ENCODE assay signal across 10 mouse cellular contexts in genomic region chr19:33979007-33979406, GRCm38 (mm10). TPM values are rescaled to one million over a fixed set of nuclear protein-coding genes. Genes with fewer than 3 reads are reported as not detected.
DNase-seq lines count a peak whose midpoint lies in the region; ATAC-seq lines count a peak whose summit lies in the region.
"Had no signal": no experiment of that assay in that cellular context is flagged by ENCODE, and none has a peak within 500 bp of the region (broad histone marks: within the 10 kb centered on the region; RNA-seq: fewer than 3 reads in every experiment).

No protein-coding gene starts in this region.

- H3K9me3 ChIP-seq in hindbrain, embryonic 14.5 days (ENCODE audit: control insufficient read depth, low read length) = no peaks in the 10 kb centered on the region
- H3K9me3 ChIP-seq in hindbrain, embryonic 10.5 days = no peaks in the 10 kb centered on the region
- H3K9me3 ChIP-seq: liver, embryonic 15.5 days had no signal

- no peaks in the 10 kb centered on the region for H3K4me1 ChIP-seq in hindbrain, embryonic 14.5 days (replicated peaks; ENCODE audit: control insufficient read depth, insufficient read depth, low read length)
- H3K4me1 ChIP-seq in hindbrain, embryonic 10.5 days (replicated peaks) = no peaks in the 10 kb centered on the region
- H3K4me1 ChIP-seq: liver, embryonic 15.5 days had no signal

- H3K36me3 ChIP-seq in hindbrain, embryonic 14.5 days (replicated peaks; ENCODE audit: control insufficient read depth, insufficient read depth) = no peaks in the 10 kb centered on the region
- H3K36me3 ChIP-seq in hindbrain, embryonic 10.5 days = no peaks in the 10 kb centered on the region
- no peaks in the 10 kb centered on the region for H3K36me3 ChIP-seq in splenic B cell, adult 2 months (ENCODE audit: control insufficient read depth, insufficient read depth, low read length, poor library complexity, severe bottlenecking)
- H3K36me3 ChIP-seq: liver, embryonic 15.5 days had no signal

- H3K27ac ChIP-seq in hindbrain, embryonic 14.5 days = no peak overlapping the region
- no peak overlapping the region for H3K27ac ChIP-seq in hindbrain, embryonic 10.5 days
- H3K27ac ChIP-seq: liver, embryonic 15.5 days had no signal

- peak; percentile 44 for DNase-seq in hindbrain, embryonic 14.5 days (ENCODE audit: low spot score)
- DNase-seq in hindbrain, embryonic 10.5 days (ENCODE audit: low spot score) = no peak
- peak; percentile 7 to 9 for DNase-seq in right cerebral cortex, adult 2 months (ENCODE audit: low spot score in 2 of 2)
- no peak for DNase-seq in right cerebral cortex, postnatal 14 days
- DNase-seq in c-Kit-positive CD71-positive TER-119-positive erythroid progenitor cells, embryonic 14.5 days (ENCODE audit: low spot score) = peak; percentile 1
- peak; percentile 36 for DNase-seq in splenic B cell, adult 2 months (ENCODE audit: low read depth, low spot score)
- no peak for DNase-seq in heart, adult 8-10 months (ENCODE audit: low spot score)
- no peak for DNase-seq in heart, postnatal 25 days (ENCODE audit: low spot score)

- no peak for ATAC-seq in hindbrain, embryonic 14.5 days (ENCODE audit: low FRiP score)

- H3K4me3 ChIP-seq in hindbrain, embryonic 14.5 days (replicated peaks; ENCODE audit: low read length) = no peak overlapping the region
- no peak overlapping the region for H3K4me3 ChIP-seq in hindbrain, embryonic 10.5 days
- H3K4me3 ChIP-seq: liver, embryonic 15.5 days had no signal

- intact Hi-C loops in heart, postnatal 25 days (cut with DNase I) = no loop called here

- H3K27me3 ChIP-seq in hindbrain, embryonic 14.5 days (ENCODE audit: control insufficient read depth, insufficient read depth, low read length) = no peaks in the 10 kb centered on the region
- no peaks in the 10 kb centered on the region for H3K27me3 ChIP-seq in hindbrain, embryonic 10.5 days (ENCODE audit: insufficient read depth, poor library complexity, severe bottlenecking)
- no peaks in the 10 kb centered on the region for H3K27me3 ChIP-seq in splenic B cell, adult 2 months (ENCODE audit: control insufficient read depth, insufficient read depth, low read length, poor library complexity, severe bottlenecking)
- H3K27me3 ChIP-seq: liver, embryonic 15.5 days had no signal

- no peak overlapping the region for H3K4me2 ChIP-seq in hindbrain, embryonic 14.5 days (replicated peaks)
- H3K4me2 ChIP-seq: liver, embryonic 15.5 days had no signal

- H3K9ac ChIP-seq in hindbrain, embryonic 14.5 days = no peak overlapping the region
- H3K9ac ChIP-seq: liver, embryonic 15.5 days had no signal

- WGBS in hindbrain, embryonic 14.5 days = 51% methylated on average over 3 of the region's 3 CpGs
- 49% methylated on average over 3 of the region's 3 CpGs for WGBS in hindbrain, embryonic 10.5 days

RNA-seq across cellular contexts. Expression of gene Lipf, which starts 18.0 kb away (rescaled TPM):
- not detected in 2 replicates for polyA plus RNA-seq in hindbrain, embryonic 14.5 days (2014; fragmentation: Nextera tagmentation; extraction: Ambion mirVana)
- polyA plus RNA-seq in hindbrain, embryonic 10.5 days (2016; fragmentation: Nextera tagmentation; extraction: Ambion mirVana) = not detected in 2 replicates
- not detected for total RNA-seq in heart, adult 8-10 months (2022)
- not detected for total RNA-seq in heart, postnatal 25 days (2021)
- polyA plus RNA-seq: liver, embryonic 15.5 days had no signal

RNA-seq across cellular contexts. Expression of gene Lipk, which starts 29.1 kb away (rescaled TPM):
- not detected in 2 replicates for polyA plus RNA-seq in hindbrain, embryonic 14.5 days (2014; fragmentation: Nextera tagmentation; extraction: Ambion mirVana)
- not detected in 2 replicates for polyA plus RNA-seq in hindbrain, embryonic 10.5 days (2016; fragmentation: Nextera tagmentation; extraction: Ambion mirVana)
- not detected for total RNA-seq in heart, adult 8-10 months (2022)
- not detected for total RNA-seq in heart, postnatal 25 days (2021)
- polyA plus RNA-seq: heart, embryonic 14.5 days; liver, embryonic 15.5 days had no signal

Comparison
In these comparisons a context has a peak if more than half of its experiments do, and no peak if none do; other contexts are left out.
1. DNase-seq: peak in hindbrain, embryonic 14.5 days (single experiment), right cerebral cortex, adult 2 months (2 of 2), c-Kit-positive CD71-positive TER-119-positive erythroid progenitor cells, embryonic 14.5 days (single experiment) and splenic B cell, adult 2 months (single experiment); none in hindbrain, embryonic 10.5 days (single experiment), right cerebral cortex, postnatal 14 days (single experiment), heart, adult 8-10 months (single experiment) and heart, postnatal 25 days (single experiment).